Mouse (Mus musculus) left cerebral cortex, adult 18-20 months (tissue): Measurements from ENCODE around the gene Sit1. TPM values are rescaled to one million over a fixed set of nuclear protein-coding genes. Genes with fewer than 3 reads are reported as not detected.
"Not testable (repeated sequence)": the region's sequence is repeated elsewhere in the genome, so short reads cannot be mapped to it uniquely, and the experiment has no call there.

Source experiments
- DNase-seq, 2 experiments: peaks; one replicate each; pipeline ENCODE4 v3.0.0; 2021 to 2022; ENCODE audit warnings: low spot score in 2 of 2, mixed read lengths in 1 of 2
- total RNA-seq, 2 experiments: library from RNA; stranded (reverse); gene quantifications; 2 replicates each; pipeline ENCODE4 v1.2.3; 2021

Gene Sit1
- total RNA-seq, 2 experiments from 2014 or later: not detected

- peak; percentile 64 to 82 for DNase-seq
Measured at GRCm38 (mm10) chr4:43499407-43500333, 16.1 kb upstream of the Sit1 start, which contains the start of gene Arhgef39. Gene Arhgef39, minus strand, starts transcription at chr4:43499695.

- DNase-seq: no peak
Measured at GRCm38 (mm10) chr4:43498983-43499382, 15.4 kb upstream of the Sit1 start.

- no peak for DNase-seq
Measured at GRCm38 (mm10) chr4:43497946-43498345, 14.4 kb upstream of the Sit1 start.

GRCm38 (mm10) chr4:43497405-43497804 is 13.9 kb upstream of the Sit1 start:
- DNase-seq: no peak

- DNase-seq: no peak
Measured at GRCm38 (mm10) chr4:43496587-43496986, 13.1 kb upstream of the Sit1 start.

GRCm38 (mm10) chr4:43493846-43494240 is 10.3 kb upstream of the Sit1 start:
- no peak for DNase-seq

GRCm38 (mm10) chr4:43493186-43493845 is 9.8 kb upstream of the Sit1 start:
- DNase-seq: peak; percentile 93 to 95

- peak; percentile 91 to 95 for DNase-seq
Measured at GRCm38 (mm10) chr4:43492821-43493185, 9.3 kb upstream of the Sit1 start, which contains the start of gene Ccdc107. Gene Ccdc107, plus strand, starts transcription at chr4:43492900.

GRCm38 (mm10) chr4:43492101-43492820 is 8.7 kb upstream of the Sit1 start:
- no peak for DNase-seq

GRCm38 (mm10) chr4:43490801-43491200 is 7.3 kb upstream of the Sit1 start:
- DNase-seq: no peak

GRCm38 (mm10) chr4:43489611-43490010 is 6.1 kb upstream of the Sit1 start:
- no peak for DNase-seq

- DNase-seq: not testable (repeated sequence)
Measured at GRCm38 (mm10) chr4:43485666-43486065, 2.1 kb upstream of the Sit1 start.

GRCm38 (mm10) chr4:43482591-43482990 is 943 bp downstream of the Sit1 start:
- DNase-seq: no peak

GRCm38 (mm10) chr4:43481894-43482456 is 1.6 kb downstream of the Sit1 start:
- no peak for DNase-seq

- DNase-seq: no peak
Measured at GRCm38 (mm10) chr4:43480985-43481384, 2.5 kb downstream of the Sit1 start.

- peak; percentile 28 to 65 for DNase-seq
Measured at GRCm38 (mm10) chr4:43478906-43479832, 4.4 kb downstream of the Sit1 start.

- DNase-seq: no peak
Measured at GRCm38 (mm10) chr4:43478534-43478858, 5.0 kb downstream of the Sit1 start.

GRCm38 (mm10) chr4:43477857-43478533 is 5.5 kb downstream of the Sit1 start:
- DNase-seq: peak; percentile 85 to 88

GRCm38 (mm10) chr4:43476604-43477003 is 6.9 kb downstream of the Sit1 start:
- DNase-seq: no peak

- DNase-seq: no peak
Measured at GRCm38 (mm10) chr4:43473636-43474035, 9.9 kb downstream of the Sit1 start.
